Mouse (Mus musculus) forebrain, embryonic 11.5 days (tissue): ENCODE measurements at regions not wholly inside any gene's neighbourhood (a gene's known extent, or its start where the extent isn't known, plus 50 kb on each side); places are given as distances from the start of the nearest gene placed in this dataset.

Experiments used
- ATAC-seq: fragments of 200-750 bp; cut with Nextera tagmentation; replicated peaks from 2 replicates; pipeline ENCODE4 v1.8.0; 2017; ENCODE audit warnings: moderate TSS enrichment; ENCODE audit not compliant: low FRiP score
- DNase-seq: peaks from one replicate; pipeline ENCODE4 v3.0.0-alpha.2; 2017; ENCODE audit warnings: low spot score
- H3K27ac ChIP-seq: fragments of 300-500 bp; sonication (generic); 2 replicates; pipeline ENCODE4 v1.5.1; 2014; ENCODE audit warnings: low read depth, low read length
- H3K27me3 ChIP-seq: fragments of 300-500 bp; sonication (generic); 2 replicates; pipeline ENCODE4 v1.6.1; 2014; ENCODE audit warnings: mild to moderate bottlenecking, low read length, mixed read lengths; ENCODE audit not compliant: control insufficient read depth, insufficient read depth
- H3K36me3 ChIP-seq: fragments of 300-500 bp; sonication (generic); 2 replicates; pipeline ENCODE4 v1.6.1; 2014; ENCODE audit warnings: mild to moderate bottlenecking, low read length, moderate library complexity, mixed read lengths; ENCODE audit not compliant: control insufficient read depth, insufficient read depth
- H3K4me1 ChIP-seq: fragments of 300-500 bp; sonication (generic); replicated peaks from 2 replicates; pipeline ENCODE4 v1.6.1; 2014; ENCODE audit warnings: low read length, mixed read lengths; ENCODE audit not compliant: control insufficient read depth, insufficient read depth
- H3K4me2 ChIP-seq: fragments of 300-500 bp; sonication (generic); 2 replicates; pipeline ENCODE4 v1.6.1; 2014; ENCODE audit warnings: low read depth, mild to moderate bottlenecking, low read length, moderate library complexity, mixed read lengths; ENCODE audit not compliant: severe bottlenecking
- H3K4me3 ChIP-seq: fragments of 300-500 bp; sonication (generic); 2 replicates; pipeline ENCODE4 v1.5.1; 2014; ENCODE audit warnings: low read depth, low read length
- H3K9ac ChIP-seq: fragments of 300-500 bp; sonication (generic); 2 replicates; pipeline ENCODE4 v1.6.1; 2014; ENCODE audit warnings: low read length
- H3K9me3 ChIP-seq: fragments of 300-500 bp; sonication (generic); 2 replicates; pipeline ENCODE4 v1.6.1; 2016; ENCODE audit warnings: low read length, mixed read lengths; ENCODE audit not compliant: control insufficient read depth
- WGBS: fragments of 180-500 bp; shearing (Covaris S2); extraction: QIAGEN DNeasy Blood & Tissue Kit; methylation state at CpG from one replicate; pipeline ENCODE4 v1.1.7; 2014; 5-methylcytosine and 5-hydroxymethylcytosine counted together

- H3K27ac ChIP-seq = no peak overlapping the region
- no peaks in the 10 kb centered on the region for H3K36me3 ChIP-seq
- no peak overlapping the region for H3K4me3 ChIP-seq
- DNase-seq = no peak
- no peaks in the 10 kb centered on the region for H3K4me1 ChIP-seq
- H3K4me2 ChIP-seq = no peak overlapping the region
- no peak for ATAC-seq
- no peaks in the 10 kb centered on the region for H3K9me3 ChIP-seq
- H3K9ac ChIP-seq = no peak overlapping the region
- no peaks in the 10 kb centered on the region for H3K27me3 ChIP-seq
- 87% methylated on average over 6 of the region's 6 CpGs for WGBS
Measured at GRCm38 (mm10) chr15:96845221-96845620, 145.7 kb upstream of the Slc38a2 start.

- H3K4me2 ChIP-seq = no peak overlapping the region
- WGBS = 89% methylated on average over 4 of the region's 4 CpGs
- DNase-seq = no peak
Measured at GRCm38 (mm10) chr15:96844290-96844689, 144.8 kb upstream of the Slc38a2 start.

GRCm38 (mm10) chr15:96843589-96843988 is 144.1 kb upstream of the Slc38a2 start:
- H3K36me3 ChIP-seq = no peaks in the 10 kb centered on the region
- no peak for DNase-seq
- no peak overlapping the region for H3K4me3 ChIP-seq
- H3K4me1 ChIP-seq = no peaks in the 10 kb centered on the region
- WGBS = 87% methylated on average over 7 of the region's 7 CpGs
- ATAC-seq = no peak
- no peak overlapping the region for H3K27ac ChIP-seq
- no peak overlapping the region for H3K4me2 ChIP-seq
- H3K9ac ChIP-seq = no peak overlapping the region
- H3K27me3 ChIP-seq = no peaks in the 10 kb centered on the region
- no peaks in the 10 kb centered on the region for H3K9me3 ChIP-seq

More at GRCm38 (mm10) chr15:96844290-96844689, 144.8 kb upstream of the Slc38a2 start:
- H3K27me3 ChIP-seq = no peaks in the 10 kb centered on the region
- H3K4me1 ChIP-seq = no peaks in the 10 kb centered on the region
- no peak for ATAC-seq
- no peak overlapping the region for H3K9ac ChIP-seq
- H3K36me3 ChIP-seq = no peaks in the 10 kb centered on the region
- no peak overlapping the region for H3K27ac ChIP-seq
- no peaks in the 10 kb centered on the region for H3K9me3 ChIP-seq
- H3K4me3 ChIP-seq = no peak overlapping the region

DNA sequence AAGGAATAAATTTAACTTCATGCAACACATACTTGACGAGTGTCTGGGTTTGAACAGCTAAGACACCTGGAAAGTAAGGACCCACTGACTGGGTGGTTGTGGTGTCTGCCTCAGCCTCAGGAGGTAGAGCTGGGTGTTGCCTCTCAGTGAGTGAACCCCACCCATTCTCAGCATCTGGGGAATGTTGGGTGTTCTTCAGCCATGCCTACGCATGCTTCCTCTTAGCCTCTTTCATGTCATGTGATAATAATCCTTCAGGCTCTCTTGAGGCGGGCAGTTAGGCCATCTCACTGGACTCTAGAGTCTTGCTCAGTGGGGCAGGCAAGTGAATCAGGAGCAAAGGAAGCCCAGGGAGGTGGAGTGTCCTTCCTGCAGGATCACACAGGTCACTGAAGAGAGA is 143.4 kb upstream of the Slc38a2 start:
- no peaks in the 10 kb centered on the region for H3K4me1 ChIP-seq
- H3K27me3 ChIP-seq = no peaks in the 10 kb centered on the region
- no peak overlapping the region for H3K4me2 ChIP-seq
- no peak overlapping the region for H3K27ac ChIP-seq
- H3K9me3 ChIP-seq = no peaks in the 10 kb centered on the region
- DNase-seq = no peak
- 85% methylated on average over 3 of the region's 3 CpGs for WGBS
- no peak overlapping the region for H3K4me3 ChIP-seq
- H3K36me3 ChIP-seq = no peaks in the 10 kb centered on the region
- no peak for ATAC-seq
- H3K9ac ChIP-seq = no peak overlapping the region

GRCm38 (mm10) chr15:96836670-96837069 is 137.1 kb upstream of the Slc38a2 start:
- WGBS = 95% methylated on average over 3 of the region's 3 CpGs
- ATAC-seq (no peak), DNase-seq (no peak)

DNA sequence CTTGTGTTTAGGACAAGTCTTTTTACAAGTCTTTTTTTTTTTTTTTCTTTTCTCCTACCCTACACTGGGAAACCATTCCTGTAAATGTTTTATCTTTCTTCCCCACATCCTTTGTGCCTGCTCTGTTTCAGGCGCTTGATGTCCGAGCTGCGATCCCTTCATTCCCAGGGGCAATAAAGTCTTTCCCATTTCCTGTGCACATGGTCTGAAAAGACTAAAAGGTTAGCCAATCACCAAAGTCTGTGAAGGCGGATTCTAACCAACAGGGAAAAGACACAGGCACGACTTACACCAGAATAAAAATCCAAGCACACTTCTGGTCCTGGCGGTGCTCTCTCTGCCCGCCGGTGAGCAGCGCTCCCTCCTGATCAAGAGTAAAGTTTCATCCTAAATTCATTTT is 135.3 kb upstream of the Slc38a2 start:
- no peaks in the 10 kb centered on the region for H3K4me1 ChIP-seq
- WGBS = 82% methylated on average over 9 of the region's 9 CpGs
- no peak overlapping the region for H3K27ac ChIP-seq
- ATAC-seq (no peak), DNase-seq (no peak)
- no peak overlapping the region for H3K4me3 ChIP-seq
- H3K9ac ChIP-seq = no peak overlapping the region
- H3K27me3 ChIP-seq = no peaks in the 10 kb centered on the region
- no peaks in the 10 kb centered on the region for H3K36me3 ChIP-seq
- H3K4me2 ChIP-seq = no peak overlapping the region
- H3K9me3 ChIP-seq = no peaks in the 10 kb centered on the region

More at GRCm38 (mm10) chr15:96836670-96837069, 137.1 kb upstream of the Slc38a2 start:
- Histone ChIP-seq H3K9ac (no peak overlapping the region), H3K9me3 (no peaks in the 10 kb centered on the region), H3K4me2 (no peak overlapping the region), H3K27ac (no peak overlapping the region), H3K36me3 (no peaks in the 10 kb centered on the region), H3K27me3 (no peaks in the 10 kb centered on the region), H3K4me3 (no peak overlapping the region), H3K4me1 (no peaks in the 10 kb centered on the region)

DNA sequence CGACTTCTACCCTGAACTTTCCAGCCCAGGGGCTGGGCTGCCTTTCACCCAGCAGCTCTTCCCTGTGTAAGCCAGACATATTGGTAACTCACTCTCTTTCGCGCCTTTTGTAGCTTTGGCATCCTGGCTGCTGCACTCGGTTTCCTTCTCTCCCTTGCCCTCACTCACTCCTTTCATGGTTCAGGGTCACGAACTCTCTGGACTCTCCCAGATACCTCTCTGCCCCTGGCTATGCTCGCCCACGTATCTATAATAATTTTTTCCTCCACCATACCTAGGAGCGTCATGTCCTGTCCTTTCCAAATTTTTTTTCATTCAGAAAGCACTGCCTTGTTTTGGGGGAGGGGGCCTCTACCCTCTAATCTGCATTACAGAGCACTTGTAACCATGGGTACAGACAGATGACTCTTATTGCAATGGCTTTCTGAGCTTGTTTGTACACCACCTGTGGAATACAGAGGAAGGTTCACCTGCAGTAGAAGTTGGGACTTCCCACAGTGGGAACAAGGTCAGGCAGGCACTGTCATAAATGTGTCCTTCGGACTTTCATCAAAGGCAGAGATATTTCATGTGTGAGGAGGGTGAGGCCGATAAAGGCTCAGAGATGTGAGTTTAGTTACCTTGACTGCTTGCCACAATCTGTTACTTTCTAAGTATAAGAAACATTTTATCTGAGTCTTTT is 134.8 kb upstream of the Slc38a2 start:
- ATAC-seq (no peak), DNase-seq (no peak)
- Histone ChIP-seq H3K9ac (no peak overlapping the region), H3K36me3 (no peaks in the 10 kb centered on the region), H3K27ac (no peak overlapping the region), H3K4me1 (no peaks in the 10 kb centered on the region), H3K4me3 (no peak overlapping the region), H3K9me3 (no peaks in the 10 kb centered on the region), H3K27me3 (no peaks in the 10 kb centered on the region), H3K4me2 (no peak overlapping the region)
- 88% methylated on average over 10 of the region's 10 CpGs for WGBS

DNA sequence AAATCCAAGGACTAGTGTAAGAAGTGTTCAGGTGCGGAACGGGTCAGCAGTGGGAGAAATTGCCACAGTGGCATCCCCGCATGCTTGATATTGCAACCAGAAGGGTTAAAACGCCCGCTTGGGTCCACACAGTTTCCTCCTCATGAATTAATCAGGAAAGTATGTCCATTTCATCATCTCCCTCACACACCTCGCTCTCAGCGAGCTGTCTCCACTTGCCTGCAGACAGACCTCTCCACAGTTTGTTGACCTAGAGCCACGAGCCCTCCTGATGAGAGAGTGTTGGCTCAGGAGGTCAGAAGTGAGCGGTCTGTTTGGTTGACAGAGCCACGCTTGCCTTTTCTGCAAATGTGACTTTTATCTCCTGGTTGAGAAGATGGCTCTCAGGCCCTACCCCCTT is 132.9 kb upstream of the Slc38a2 start:
- no peaks in the 10 kb centered on the region for H3K27me3 ChIP-seq
- H3K4me1 ChIP-seq = no peaks in the 10 kb centered on the region
- no peaks in the 10 kb centered on the region for H3K9me3 ChIP-seq
- H3K4me2 ChIP-seq = no peak overlapping the region
- H3K27ac ChIP-seq = no peak overlapping the region
- H3K9ac ChIP-seq = no peak overlapping the region
- ATAC-seq (no peak), DNase-seq (no peak)
- WGBS = 82% methylated on average over 10 of the region's 10 CpGs
- H3K36me3 ChIP-seq = no peaks in the 10 kb centered on the region
- H3K4me3 ChIP-seq = no peak overlapping the region

- H3K4me1 ChIP-seq = no peaks in the 10 kb centered on the region
- 90% methylated on average over 10 of the region's 10 CpGs for WGBS
- H3K27me3 ChIP-seq = no peaks in the 10 kb centered on the region
- H3K27ac ChIP-seq = no peak overlapping the region
- H3K36me3 ChIP-seq = no peaks in the 10 kb centered on the region
- no peak overlapping the region for H3K4me3 ChIP-seq
- ATAC-seq (no peak), DNase-seq (no peak)
- no peak overlapping the region for H3K4me2 ChIP-seq
- H3K9me3 ChIP-seq = no peaks in the 10 kb centered on the region
- H3K9ac ChIP-seq = no peak overlapping the region
Measured at GRCm38 (mm10) chr15:96831256-96831655, 131.7 kb upstream of the Slc38a2 start.
